Mouse (Mus musculus) bone marrow, adult 2 months (tissue): ENCODE measurements around the gene Pmm1. TPM values are rescaled to one million over a fixed set of nuclear protein-coding genes. Genes with fewer than 3 reads are reported as not detected.

Experiments
- H3K27ac ChIP-seq: fragments of 200-500 bp; 2 replicates; pipeline ENCODE4 v1.5.1; 2012; ENCODE audit warnings: low read depth, mild to moderate bottlenecking, control low read depth, inconsistent platforms, low read length; ENCODE audit not compliant: control insufficient read depth, poor library complexity, insufficient read depth
- H3K4me1 ChIP-seq: fragments of 200-500 bp; 2 replicates; pipeline ENCODE4 v1.6.1; 2011; ENCODE audit warnings: low read length; ENCODE audit not compliant: control insufficient read depth, insufficient read depth
- H3K4me3 ChIP-seq: fragments of 200-500 bp; replicated peaks from 2 replicates; pipeline ENCODE3; 2011; ENCODE audit warnings: mild to moderate bottlenecking, low read depth, low read length, control low read depth; ENCODE audit not compliant: control insufficient read depth
- CTCF ChIP-seq: fragments of 200-500 bp; IDR thresholded peaks from 2 replicates; pipeline ENCODE4 v1.5.1; 2011; ENCODE audit warnings: low read length, control low read depth; ENCODE audit not compliant: control insufficient read depth, insufficient read depth
- POLR2A ChIP-seq: fragments of 200-500 bp; IDR thresholded peaks from 2 replicates; pipeline ENCODE4 v1.6.1; 2011; ENCODE audit warnings: low read depth, mild to moderate bottlenecking, control low read depth, low read length, borderline replicate concordance; ENCODE audit not compliant: control insufficient read depth
- WGBS: fragments of 180-500 bp; shearing (Covaris S2); methylation state at CpG from one replicate; pipeline ENCODE4 v1.1.7; 2018; 5-methylcytosine and 5-hydroxymethylcytosine counted together
- polyA plus RNA-seq: library from polyadenylated mRNA; stranded (reverse); fragments of >200 nt; gene quantifications from 2 replicates; pipeline ENCODE4 v1.2.4, GENCODE M21; 2011; ENCODE audit warnings: low replicate concordance; ENCODE audit not compliant: missing spikeins, insufficient read depth, insufficient read length

Pmm1 gene
- polyA plus RNA-seq, 1 experiment, result 51.8 TPM

GRCm38 (mm10) chr15:81951159-81951558, 9.6 kb downstream of the Pmm1 start:
- no peak overlapping the region for H3K4me3 ChIP-seq
- TF ChIP-seq POLR2A, result no peak
- no peak for TF ChIP-seq CTCF
- WGBS, result 89% methylated on average over 9 of the region's 9 CpGs
- H3K27ac ChIP-seq, result no peak overlapping the region
- no peaks in the 10 kb centered on the region for H3K4me1 ChIP-seq

DNA sequence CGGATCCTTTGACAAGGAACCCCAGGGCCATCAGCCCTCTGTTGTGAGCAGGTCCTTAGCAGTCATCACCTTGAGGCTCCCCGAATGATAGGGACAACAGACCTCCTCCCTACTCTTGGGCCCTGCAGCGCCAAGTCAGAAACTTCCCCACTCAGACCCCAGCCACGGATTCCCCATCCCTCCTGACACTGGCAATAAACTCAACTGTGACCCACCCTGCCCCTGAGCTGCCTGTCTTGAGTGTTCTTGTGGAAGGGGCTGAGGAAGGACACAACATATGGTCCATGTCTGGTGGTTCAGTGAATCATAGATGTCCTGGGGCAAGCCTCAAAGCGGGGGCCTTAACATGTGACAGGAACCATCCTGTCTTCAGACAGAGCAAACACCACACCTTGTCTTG, 10.0 kb downstream of the Pmm1 start:
- no peak for TF ChIP-seq POLR2A
- no peak for TF ChIP-seq CTCF
- no peaks in the 10 kb centered on the region for H3K4me1 ChIP-seq
- WGBS, result 81% methylated on average over 5 of the region's 5 CpGs
- H3K27ac ChIP-seq, result no peak overlapping the region
- H3K4me3 ChIP-seq, result no peak overlapping the region

GRCm38 (mm10) chr15:81949476-81950131, 11.1 kb downstream of the Pmm1 start:
- no peak overlapping the region for H3K27ac ChIP-seq
- WGBS, result 80% methylated on average over 11 of the region's 11 CpGs
- no peaks in the 10 kb centered on the region for H3K4me1 ChIP-seq
- no peak for TF ChIP-seq POLR2A
- no peak for TF ChIP-seq CTCF
- H3K4me3 ChIP-seq, result no peak overlapping the region

DNA sequence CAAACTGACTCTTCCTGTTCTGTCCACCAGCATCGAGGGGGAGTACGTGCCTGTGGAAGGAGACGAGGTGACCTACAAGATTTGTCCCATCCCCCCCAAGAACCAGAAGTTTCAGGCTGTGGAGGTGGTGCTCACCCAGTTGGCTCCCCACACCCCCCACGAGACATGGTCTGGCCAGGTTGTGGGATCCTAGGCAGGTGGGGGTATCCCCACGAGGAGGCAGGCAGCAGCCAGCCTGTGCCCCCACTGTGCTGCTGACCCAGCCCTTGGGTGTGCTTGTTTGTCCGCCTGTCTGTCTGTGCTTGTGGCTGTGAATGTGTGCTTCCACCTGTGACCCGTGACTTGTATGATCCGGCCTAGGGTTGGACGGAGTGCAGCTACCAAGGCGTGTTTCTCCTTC, 11.7 kb downstream of the Pmm1 start:
- Histone ChIP-seq H3K4me1 (no peaks in the 10 kb centered on the region), H3K27ac (no peak overlapping the region), H3K4me3 (no peak overlapping the region)
- WGBS, result 70% methylated on average over 10 of the region's 10 CpGs
- no peak for TF ChIP-seq CTCF
- TF ChIP-seq POLR2A, result no peak

- Histone ChIP-seq H3K4me3 (no peak overlapping the region), H3K27ac (no peak overlapping the region), H3K4me1 (no peaks in the 10 kb centered on the region)
- TF ChIP-seq CTCF, result no peak
- 65% methylated on average over 9 of the region's 9 CpGs for WGBS
Measured at GRCm38 (mm10) chr15:81943176-81943749, 17.5 kb downstream of the Pmm1 start.

DNA sequence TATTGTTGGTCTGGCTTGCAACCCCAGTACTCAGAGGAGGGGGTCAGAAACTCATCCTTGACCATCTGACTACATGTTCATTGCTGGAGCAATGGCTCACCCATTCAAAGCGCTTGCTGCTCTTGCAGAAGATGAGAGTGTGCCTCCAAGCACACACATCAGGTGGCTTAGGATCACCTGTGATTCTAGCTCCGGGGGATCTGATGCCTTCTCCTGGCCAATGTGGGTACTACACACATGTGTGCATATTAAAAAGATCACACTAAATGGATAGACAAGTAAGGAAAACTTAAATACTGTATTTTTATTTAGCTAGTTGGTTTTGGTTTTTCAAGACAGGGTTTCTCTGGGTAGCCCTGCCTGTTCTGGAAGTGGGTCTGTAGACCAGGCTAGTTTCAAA, 19.7 kb downstream of the Pmm1 start:
- Histone ChIP-seq H3K4me1 (no peaks in the 10 kb centered on the region), H3K27ac (no peak overlapping the region), H3K4me3 (no peak overlapping the region)
- TF ChIP-seq POLR2A, result no peak
- TF ChIP-seq CTCF, result no peak
- 95% methylated on average over 2 of the region's 2 CpGs for WGBS

DNA sequence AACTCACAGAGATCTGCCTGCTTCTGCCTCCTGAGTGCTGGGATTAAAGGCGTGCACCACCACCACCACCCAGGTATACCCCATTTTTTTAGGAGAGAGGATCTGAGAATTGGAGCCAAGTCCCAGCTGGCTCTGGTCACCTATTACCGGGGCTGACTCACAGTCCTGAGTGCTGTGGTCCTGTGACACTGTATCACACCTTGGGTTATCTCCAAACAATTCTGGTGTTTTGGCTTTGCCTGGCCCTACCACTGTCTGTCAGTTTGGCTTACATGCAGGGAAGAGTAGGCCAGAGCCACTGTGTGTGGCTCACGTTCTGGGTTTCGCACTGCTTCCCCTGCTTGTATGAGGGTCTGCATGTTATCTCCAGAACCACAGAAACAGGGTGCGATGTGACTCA, 20.5 kb downstream of the Pmm1 start:
- Histone ChIP-seq H3K4me3 (no peak overlapping the region), H3K4me1 (no peaks in the 10 kb centered on the region), H3K27ac (no peak overlapping the region)
- TF ChIP-seq CTCF (no peak), POLR2A (no peak)
- WGBS, result 82% methylated on average over 5 of the region's 5 CpGs

DNA sequence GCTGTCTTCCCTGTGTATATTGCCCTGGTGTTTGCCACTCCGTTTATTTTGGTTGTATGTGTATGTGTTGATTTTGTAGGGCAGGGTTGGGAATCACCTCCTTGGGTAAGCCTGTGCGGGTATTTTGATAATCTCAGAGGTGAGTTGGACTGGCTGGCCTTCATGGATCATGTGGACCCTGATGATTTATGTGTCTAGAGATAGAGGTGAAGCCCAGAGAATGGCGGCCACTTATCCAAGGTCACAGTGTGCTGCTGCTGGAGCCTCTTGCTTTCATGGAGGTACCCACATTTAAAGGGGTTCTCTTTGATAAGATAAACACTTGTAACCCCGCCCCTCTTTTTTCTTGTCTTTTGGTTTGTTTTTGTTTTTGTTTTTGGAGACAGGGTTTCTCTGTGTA, 21.0 kb downstream of the Pmm1 start:
- TF ChIP-seq POLR2A, result no peak
- no peak for TF ChIP-seq CTCF
- no peaks in the 10 kb centered on the region for H3K4me1 ChIP-seq
- H3K27ac ChIP-seq, result no peak overlapping the region
- WGBS, result 74% methylated on average over 4 of the region's 4 CpGs
- no peak overlapping the region for H3K4me3 ChIP-seq

GRCm38 (mm10) chr15:81939157-81939715, 21.5 kb downstream of the Pmm1 start:
- TF ChIP-seq CTCF, result no peak
- WGBS, result 87% methylated on average over 10 of the region's 10 CpGs
- no peak overlapping the region for H3K4me3 ChIP-seq
- no peak overlapping the region for H3K27ac ChIP-seq
- H3K4me1 ChIP-seq, result no peaks in the 10 kb centered on the region
